Mouse (Mus musculus): Measurements from ENCODE around the gene Hand2. TPM values are rescaled to one million over a fixed set of nuclear protein-coding genes. Genes with fewer than 3 reads are reported as not detected.

Gene Hand2
- 16.3 and 17.4 TPM in 2 replicates for polyA plus RNA-seq (2014; fragmentation: Nextera tagmentation; extraction: Ambion mirVana)

- H3K9ac ChIP-seq (ENCODE audit: low read length) = peak within 1 kb of the TSS; percentile 100
- no peaks in the 10 kb centered on the region for H3K27me3 ChIP-seq (ENCODE audit: control insufficient read depth, insufficient read depth, low read length)
Observed at GRCm38 (mm10) chr8:57320851-57321743, at the start of gene Hand2. Gene Hand2 (plus strand): TSS chr8:57320983.

GRCm38 (mm10) chr8:57273055-57273454, 47.7 kb upstream of the Hand2 start:
- 72% methylated on average over 3 of the region's 3 CpGs for WGBS
- Histone ChIP-seq H3K36me3 (ENCODE audit: control insufficient read depth, insufficient read depth, low read length) (no peaks in the 10 kb centered on the region), H3K27ac (replicated peaks in 1 of 2; ENCODE audit: control insufficient read depth in 1 of 2, insufficient read depth in 1 of 2, low read depth in 2 of 2, low read length in 2 of 2) (no peak overlapping the region), H3K4me1 (ENCODE audit: control insufficient read depth in 2 of 2, insufficient read depth in 2 of 2, low read length in 2 of 2) (no peaks in the 10 kb centered on the region), H3K9ac (ENCODE audit: low read length) (no peak overlapping the region), H3K4me3 (ENCODE audit: control insufficient read depth in 1 of 2, insufficient read depth in 1 of 2, low read depth in 1 of 2, low read length in 2 of 2) (no peak overlapping the region), H3K4me2 (ENCODE audit: low read length) (no peak overlapping the region), H3K9me3 (ENCODE audit: control insufficient read depth, low read length) (no peaks in the 10 kb centered on the region), H3K27me3 (ENCODE audit: control insufficient read depth, insufficient read depth, low read length) (no peaks in the 10 kb centered on the region)
- no peak for ATAC-seq (ENCODE audit: insufficient number of reproducible peaks, insufficient read depth, low FRiP score, low read depth)

More at GRCm38 (mm10) chr8:57320851-57321743, at the start of gene Hand2:
- under 1% methylated on average over 68 of the region's 83 CpGs for WGBS
- H3K4me2 ChIP-seq (ENCODE audit: low read length) = peak within 1 kb of the TSS; percentile 80
- H3K27ac ChIP-seq (replicated peaks in 1 of 2; ENCODE audit: control insufficient read depth in 1 of 2, insufficient read depth in 1 of 2, low read depth in 2 of 2, low read length in 2 of 2) = peak within 1 kb of the TSS; percentile 98 to 99
- H3K4me3 ChIP-seq (ENCODE audit: control insufficient read depth in 1 of 2, insufficient read depth in 1 of 2, low read depth in 1 of 2, low read length in 2 of 2) = peak within 1 kb of the TSS; percentile 83 to 90
- H3K36me3 ChIP-seq (ENCODE audit: control insufficient read depth, insufficient read depth, low read length) = peaks cover 25% of the 10 kb centered on the region
- H3K4me1 ChIP-seq (ENCODE audit: control insufficient read depth in 2 of 2, insufficient read depth in 2 of 2, low read length in 2 of 2) = peaks cover 4% of the 10 kb centered on the region in 2 experiments; a peak in 3 of 4 replicates
- peak; percentile 79 for ATAC-seq (ENCODE audit: insufficient number of reproducible peaks, insufficient read depth, low FRiP score, low read depth)
- H3K9me3 ChIP-seq (ENCODE audit: control insufficient read depth, low read length) = no peaks in the 10 kb centered on the region

- H3K4me2 ChIP-seq (ENCODE audit: low read length) = no peak overlapping the region
- 79% methylated on average over 4 of the region's 4 CpGs for WGBS
- no peaks in the 10 kb centered on the region for H3K9me3 ChIP-seq (ENCODE audit: control insufficient read depth, low read length)
- H3K4me3 ChIP-seq (ENCODE audit: control insufficient read depth in 1 of 2, insufficient read depth in 1 of 2, low read depth in 1 of 2, low read length in 2 of 2) = no peak overlapping the region
- H3K9ac ChIP-seq (ENCODE audit: low read length) = no peak overlapping the region
- no peaks in the 10 kb centered on the region for H3K27me3 ChIP-seq (ENCODE audit: control insufficient read depth, insufficient read depth, low read length)
- H3K27ac ChIP-seq (replicated peaks in 1 of 2; ENCODE audit: control insufficient read depth in 1 of 2, insufficient read depth in 1 of 2, low read depth in 2 of 2, low read length in 2 of 2) = no peak overlapping the region
- no peaks in the 10 kb centered on the region for H3K36me3 ChIP-seq (ENCODE audit: control insufficient read depth, insufficient read depth, low read length)
- ATAC-seq (ENCODE audit: insufficient number of reproducible peaks, insufficient read depth, low FRiP score, low read depth) = no peak
- H3K4me1 ChIP-seq (ENCODE audit: control insufficient read depth in 2 of 2, insufficient read depth in 2 of 2, low read length in 2 of 2) = no peaks in the 10 kb centered on the region
Observed at GRCm38 (mm10) chr8:57293441-57293840, 27.3 kb upstream of the Hand2 start.

GRCm38 (mm10) chr8:57303513-57303912, 17.3 kb upstream of the Hand2 start:
- 42% methylated on average over 1 of the region's 1 CpGs for WGBS
- Histone ChIP-seq H3K27ac (replicated peaks in 1 of 2; ENCODE audit: control insufficient read depth in 1 of 2, insufficient read depth in 1 of 2, low read depth in 2 of 2, low read length in 2 of 2) (peak overlapping the region in 1 of 2 experiments; percentile 45; a peak in 3 of 4 replicates), H3K27me3 (ENCODE audit: control insufficient read depth, insufficient read depth, low read length) (no peaks in the 10 kb centered on the region), H3K4me3 (ENCODE audit: control insufficient read depth in 1 of 2, insufficient read depth in 1 of 2, low read depth in 1 of 2, low read length in 2 of 2) (no peak overlapping the region), H3K36me3 (ENCODE audit: control insufficient read depth, insufficient read depth, low read length) (peaks cover 40% of the 10 kb centered on the region), H3K9ac (ENCODE audit: low read length) (no peak overlapping the region), H3K4me1 (ENCODE audit: control insufficient read depth in 2 of 2, insufficient read depth in 2 of 2, low read length in 2 of 2) (peaks cover 2 to 7% of the 10 kb centered on the region in 2 experiments; a peak in 2 of 4 replicates), H3K4me2 (ENCODE audit: low read length) (no peak overlapping the region), H3K9me3 (ENCODE audit: control insufficient read depth, low read length) (no peaks in the 10 kb centered on the region)
- peak; percentile 47; the same call in 1 of the 2 replicates for ATAC-seq (ENCODE audit: insufficient number of reproducible peaks, insufficient read depth, low FRiP score, low read depth)

DNA sequence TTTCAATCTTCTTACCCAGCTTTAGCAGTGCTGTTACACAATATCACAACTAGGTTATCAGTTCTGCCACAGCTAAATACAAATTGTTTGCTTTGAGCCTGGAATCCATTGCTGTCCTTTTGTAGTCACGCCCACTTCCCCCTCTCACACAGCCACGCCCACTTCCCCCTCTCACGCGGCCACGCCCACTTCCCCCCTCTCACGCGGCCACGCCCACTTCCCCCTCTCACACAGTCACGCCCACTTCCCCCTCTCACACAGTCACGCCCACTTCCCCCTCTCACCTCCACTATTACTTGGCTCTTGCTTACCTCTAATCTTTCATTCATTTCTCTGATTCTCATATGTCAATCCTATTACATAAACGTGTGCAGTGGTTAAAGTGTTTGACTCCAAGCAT, 15.8 kb upstream of the Hand2 start:
- H3K27ac ChIP-seq (replicated peaks in 1 of 2; ENCODE audit: control insufficient read depth in 1 of 2, insufficient read depth in 1 of 2, low read depth in 2 of 2, low read length in 2 of 2) = no peak overlapping the region
- no peaks in the 10 kb centered on the region for H3K27me3 ChIP-seq (ENCODE audit: control insufficient read depth, insufficient read depth, low read length)
- H3K4me2 ChIP-seq (ENCODE audit: low read length) = no peak overlapping the region
- WGBS = 55% methylated on average over 11 of the region's 11 CpGs
- H3K4me3 ChIP-seq (ENCODE audit: control insufficient read depth in 1 of 2, insufficient read depth in 1 of 2, low read depth in 1 of 2, low read length in 2 of 2) = no peak overlapping the region
- no peaks in the 10 kb centered on the region for H3K9me3 ChIP-seq (ENCODE audit: control insufficient read depth, low read length)
- peaks cover 2 to 14% of the 10 kb centered on the region in 2 experiments; a peak in 3 of 4 replicates for H3K4me1 ChIP-seq (ENCODE audit: control insufficient read depth in 2 of 2, insufficient read depth in 2 of 2, low read length in 2 of 2)
- no peak for ATAC-seq (ENCODE audit: insufficient number of reproducible peaks, insufficient read depth, low FRiP score, low read depth)
- no peak overlapping the region for H3K9ac ChIP-seq (ENCODE audit: low read length)
- peaks cover 42% of the 10 kb centered on the region for H3K36me3 ChIP-seq (ENCODE audit: control insufficient read depth, insufficient read depth, low read length)

DNA sequence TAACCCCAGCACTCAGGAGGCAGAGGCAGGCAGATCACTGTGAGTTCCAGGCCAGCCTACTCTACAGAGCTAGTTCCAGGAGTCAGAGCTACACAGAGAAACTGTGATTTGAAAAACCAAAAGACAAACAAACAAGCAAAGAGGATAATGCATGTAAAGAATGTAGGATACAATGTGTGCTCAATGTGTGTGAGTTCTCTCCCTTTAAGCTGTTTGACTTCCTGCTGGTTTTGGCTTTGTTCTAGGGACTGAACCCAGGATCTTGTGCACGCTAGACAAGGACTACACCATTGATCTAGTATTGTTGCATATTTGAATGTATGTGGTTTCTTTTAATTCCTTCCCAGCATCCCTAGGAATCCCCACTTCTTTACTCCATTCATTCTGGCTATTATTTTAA, 14.3 kb upstream of the Hand2 start:
- Histone ChIP-seq H3K27ac (replicated peaks in 1 of 2; ENCODE audit: control insufficient read depth in 1 of 2, insufficient read depth in 1 of 2, low read depth in 2 of 2, low read length in 2 of 2) (no peak overlapping the region), H3K4me3 (ENCODE audit: control insufficient read depth in 1 of 2, insufficient read depth in 1 of 2, low read depth in 1 of 2, low read length in 2 of 2) (no peak overlapping the region), H3K27me3 (ENCODE audit: control insufficient read depth, insufficient read depth, low read length) (no peaks in the 10 kb centered on the region), H3K9me3 (ENCODE audit: control insufficient read depth, low read length) (no peaks in the 10 kb centered on the region), H3K4me2 (ENCODE audit: low read length) (no peak overlapping the region), H3K4me1 (ENCODE audit: control insufficient read depth in 2 of 2, insufficient read depth in 2 of 2, low read length in 2 of 2) (peaks cover 2 to 17% of the 10 kb centered on the region in 2 experiments; a peak in 3 of 4 replicates), H3K36me3 (ENCODE audit: control insufficient read depth, insufficient read depth, low read length) (peaks cover 44% of the 10 kb centered on the region), H3K9ac (ENCODE audit: low read length) (no peak overlapping the region)
- 87% methylated on average over 1 of the region's 1 CpGs for WGBS
- no peak for ATAC-seq (ENCODE audit: insufficient number of reproducible peaks, insufficient read depth, low FRiP score, low read depth)

GRCm38 (mm10) chr8:57309844-57310485, 10.8 kb upstream of the Hand2 start:
- no peak for ATAC-seq (ENCODE audit: insufficient number of reproducible peaks, insufficient read depth, low FRiP score, low read depth)
- Histone ChIP-seq H3K4me1 (ENCODE audit: control insufficient read depth in 2 of 2, insufficient read depth in 2 of 2, low read length in 2 of 2) (peaks cover 7 to 20% of the 10 kb centered on the region in 2 experiments), H3K36me3 (ENCODE audit: control insufficient read depth, insufficient read depth, low read length) (peaks cover 47% of the 10 kb centered on the region), H3K4me3 (ENCODE audit: control insufficient read depth in 1 of 2, insufficient read depth in 1 of 2, low read depth in 1 of 2, low read length in 2 of 2) (no peak overlapping the region), H3K27me3 (ENCODE audit: control insufficient read depth, insufficient read depth, low read length) (no peaks in the 10 kb centered on the region), H3K27ac (replicated peaks in 1 of 2; ENCODE audit: control insufficient read depth in 1 of 2, insufficient read depth in 1 of 2, low read depth in 2 of 2, low read length in 2 of 2) (no peak overlapping the region), H3K4me2 (ENCODE audit: low read length) (no peak overlapping the region), H3K9me3 (ENCODE audit: control insufficient read depth, low read length) (no peaks in the 10 kb centered on the region), H3K9ac (ENCODE audit: low read length) (peak overlapping the region; percentile 21; the same call in 1 of the 2 replicates)
- WGBS = 73% methylated on average over 1 of the region's 1 CpGs

Measured in heart, embryonic 14.5 days (tissue).